In the genomic region with DNA sequence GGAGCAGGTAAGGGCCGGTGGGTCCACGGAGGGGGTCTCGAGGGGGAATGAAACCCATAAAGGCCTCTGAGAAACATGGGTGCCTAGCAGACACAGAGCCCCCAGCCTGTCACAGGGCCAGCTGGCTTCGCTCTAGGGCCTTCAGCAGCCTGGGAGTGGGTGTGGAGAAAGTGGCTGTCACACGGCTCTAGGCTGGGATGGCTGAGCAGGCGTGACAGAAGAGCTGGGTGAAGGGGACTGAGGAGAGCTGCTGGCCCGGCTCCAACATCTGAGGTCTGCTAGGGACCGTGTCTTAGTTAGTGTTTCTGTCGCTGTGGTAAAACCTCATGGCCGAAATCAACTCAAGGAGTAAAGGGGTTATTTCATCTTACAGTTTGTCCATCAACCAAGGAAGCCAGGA, we compare ENCODE assay signal across 10 mouse cellular contexts. TPM values are rescaled to one million over a fixed set of nuclear protein-coding genes. Genes with fewer than 3 reads are reported as not detected.
A peak's percentile ranks its signal among the peaks of the same experiment; 100 is the strongest.
DNase-seq lines count a peak whose midpoint lies in the region; ATAC-seq and TF ChIP-seq lines count a peak whose summit lies in the region.
"Had no signal": no experiment of that assay in that cellular context is flagged by ENCODE, and none has a peak within 500 bp of the region (broad histone marks: within the 10 kb centered on the region; RNA-seq: fewer than 3 reads in every experiment).

No protein-coding gene starts in this region.

- WGBS in embryonic facial prominence, embryonic 12.5 days, result 69% methylated on average over 10 of the region's 10 CpGs
- 81% methylated on average over 10 of the region's 10 CpGs for WGBS in embryonic facial prominence, embryonic 10.5 days
- WGBS in forebrain, embryonic 16.5 days, result 55% methylated on average over 10 of the region's 10 CpGs
- 35% methylated on average over 10 of the region's 10 CpGs for WGBS in olfactory bulb, adult 2 months

- DNase-seq in embryonic facial prominence, embryonic 10.5 days (ENCODE audit: low spot score), result no peak
- DNase-seq in layer of hippocampus, adult 9-11 months, result peak; percentile 71
- no peak for DNase-seq in layer of hippocampus, postnatal 36 days
- no peak for DNase-seq in thymus, postnatal 4 days

- no peaks in the 10 kb centered on the region for H3K9me3 ChIP-seq in embryonic facial prominence, embryonic 12.5 days
- no peaks in the 10 kb centered on the region for H3K9me3 ChIP-seq in embryonic facial prominence, embryonic 10.5 days
- no peaks in the 10 kb centered on the region for H3K9me3 ChIP-seq in forebrain, embryonic 16.5 days (ENCODE audit: control insufficient read depth, low read length)
- H3K9me3 ChIP-seq: liver, embryonic 12.5 days had no signal

- no peak for TF ChIP-seq POLR2A in olfactory bulb, adult 2 months (IDR thresholded peaks at IDR 0.05; ENCODE audit: insufficient read depth, low read depth, low read length)

- peak overlapping the region; percentile 20; the same call in 1 of the 2 replicates for H3K27ac ChIP-seq in embryonic facial prominence, embryonic 12.5 days
- no peak overlapping the region for H3K27ac ChIP-seq in embryonic facial prominence, embryonic 10.5 days (replicated peaks)
- peak overlapping the region; percentile 25; the same call in 1 of the 2 replicates for H3K27ac ChIP-seq in forebrain, embryonic 16.5 days (ENCODE audit: low read length)
- H3K27ac ChIP-seq in olfactory bulb, adult 2 months (ENCODE audit: insufficient read depth, low read depth, low read length), result peak overlapping the region; percentile 43
- H3K27ac ChIP-seq: liver, embryonic 12.5 days had no signal

- no peak overlapping the region for H3K4me2 ChIP-seq in embryonic facial prominence, embryonic 12.5 days (replicated peaks)
- H3K4me2 ChIP-seq in forebrain, embryonic 16.5 days (ENCODE audit: low read length), result no peak overlapping the region
- H3K4me2 ChIP-seq: liver, embryonic 12.5 days had no signal

- no peaks in the 10 kb centered on the region for H3K36me3 ChIP-seq in embryonic facial prominence, embryonic 12.5 days
- no peaks in the 10 kb centered on the region for H3K36me3 ChIP-seq in embryonic facial prominence, embryonic 10.5 days (replicated peaks)
- H3K36me3 ChIP-seq in forebrain, embryonic 16.5 days (ENCODE audit: control insufficient read depth, insufficient read depth), result no peaks in the 10 kb centered on the region
- H3K36me3 ChIP-seq: liver, embryonic 12.5 days had no signal

- H3K4me1 ChIP-seq in embryonic facial prominence, embryonic 12.5 days, result peaks cover 25% of the 10 kb centered on the region
- peaks cover 29% of the 10 kb centered on the region for H3K4me1 ChIP-seq in embryonic facial prominence, embryonic 10.5 days
- peaks cover 12% of the 10 kb centered on the region for H3K4me1 ChIP-seq in forebrain, embryonic 16.5 days (replicated peaks; ENCODE audit: control insufficient read depth, insufficient read depth, low read length)
- peaks cover 57% of the 10 kb centered on the region for H3K4me1 ChIP-seq in olfactory bulb, adult 2 months (ENCODE audit: control insufficient read depth, insufficient read depth, low read length)

- no peak overlapping the region for H3K4me3 ChIP-seq in embryonic facial prominence, embryonic 12.5 days
- no peak overlapping the region for H3K4me3 ChIP-seq in embryonic facial prominence, embryonic 10.5 days
- no peak overlapping the region for H3K4me3 ChIP-seq in forebrain, embryonic 16.5 days (replicated peaks; ENCODE audit: low read length)
- H3K4me3 ChIP-seq in olfactory bulb, adult 2 months (ENCODE audit: insufficient read depth, low read depth, low read length), result no peak overlapping the region
- H3K4me3 ChIP-seq: liver, embryonic 12.5 days had no signal

- H3K9ac ChIP-seq in embryonic facial prominence, embryonic 12.5 days, result 0 out of 2 replicates have a peak overlapping the region, but pooled peaks have one; percentile 4
- H3K9ac ChIP-seq in forebrain, embryonic 16.5 days (replicated peaks; ENCODE audit: low read depth, low read length), result no peak overlapping the region
- H3K9ac ChIP-seq: liver, embryonic 12.5 days had no signal

- no peak for TF ChIP-seq CTCF in olfactory bulb, adult 2 months (IDR thresholded peaks at IDR 0.05; ENCODE audit: insufficient read depth, low read depth, low read length)

- H3K27me3 ChIP-seq in embryonic facial prominence, embryonic 12.5 days, result peaks cover 20% of the 10 kb centered on the region
- peaks cover 69% of the 10 kb centered on the region for H3K27me3 ChIP-seq in embryonic facial prominence, embryonic 10.5 days (replicated peaks; ENCODE audit: low read depth, poor library complexity, severe bottlenecking)
- no peaks in the 10 kb centered on the region for H3K27me3 ChIP-seq in forebrain, embryonic 16.5 days (replicated peaks; ENCODE audit: control insufficient read depth, insufficient read depth, low read length)

- no peak for ATAC-seq in embryonic facial prominence, embryonic 12.5 days (ENCODE audit: insufficient number of reproducible peaks, insufficient read depth, low FRiP score, low TSS enrichment)
- ATAC-seq in forebrain, embryonic 16.5 days, result peak; percentile 75
- ATAC-seq in monocyte, adult 5-6 weeks (replicated peaks; ENCODE audit: insufficient number of reproducible peaks, low FRiP score, low TSS enrichment, poor library complexity, severe bottlenecking), result no peak
- ATAC-seq: liver, embryonic 12.5 days had no signal

RNA-seq across cellular contexts. Expression of a gene that starts 17.5 kb away (rescaled TPM):
- 7.6 and 8.2 TPM in 2 replicates for polyA plus RNA-seq in embryonic facial prominence, embryonic 12.5 days (2016; fragmentation: Nextera tagmentation; extraction: Ambion mirVana)
- 1.1 and 1.2 TPM in 2 replicates for polyA plus RNA-seq in embryonic facial prominence, embryonic 10.5 days (2016; fragmentation: Nextera tagmentation; extraction: Ambion mirVana)
- 100 to 1,000 TPM; 529 to 570 TPM for total RNA-seq in layer of hippocampus, postnatal 36 days (2021)
- 9.6 and 12.2 TPM in 2 replicates for polyA plus RNA-seq in forebrain, embryonic 16.5 days (2015; fragmentation: Nextera tagmentation; extraction: Ambion mirVana)
- not detected in 2 replicates for polyA plus RNA-seq in olfactory bulb, adult 2 months (2012; ENCODE audit: insufficient read depth, insufficient read length, low replicate concordance, missing spikeins)
- total RNA-seq in monocyte, adult 5-6 weeks (2017), result 2.0 to 2.3 TPM in 2 of 3 replicates, not detected in the other
- total RNA-seq: neutrophil, adult 5-6 weeks had no signal

RNA-seq across cellular contexts. Expression of a gene that starts 45.5 kb away (rescaled TPM):
- polyA plus RNA-seq in embryonic facial prominence, embryonic 12.5 days (2016; fragmentation: Nextera tagmentation; extraction: Ambion mirVana), result 40.3 and 46.2 TPM in 2 replicates
- polyA plus RNA-seq in embryonic facial prominence, embryonic 10.5 days (2016; fragmentation: Nextera tagmentation; extraction: Ambion mirVana), result 4.7 and 7.2 TPM in 2 replicates
- 10 to 100 TPM; 12.4 to 16.3 TPM for total RNA-seq in layer of hippocampus, postnatal 36 days (2021)
- polyA plus RNA-seq in forebrain, embryonic 16.5 days (2015; fragmentation: Nextera tagmentation; extraction: Ambion mirVana), result 7.4 and 8.7 TPM in 2 replicates
- polyA plus RNA-seq in olfactory bulb, adult 2 months (2012; ENCODE audit: insufficient read depth, insufficient read length, low replicate concordance, missing spikeins), result not detected in 2 replicates
- total RNA-seq in monocyte, adult 5-6 weeks (2017), result 0.19 TPM in 1 of 3 replicates, not detected in the others
- total RNA-seq: neutrophil, adult 5-6 weeks had no signal
